In the genomic region with DNA sequence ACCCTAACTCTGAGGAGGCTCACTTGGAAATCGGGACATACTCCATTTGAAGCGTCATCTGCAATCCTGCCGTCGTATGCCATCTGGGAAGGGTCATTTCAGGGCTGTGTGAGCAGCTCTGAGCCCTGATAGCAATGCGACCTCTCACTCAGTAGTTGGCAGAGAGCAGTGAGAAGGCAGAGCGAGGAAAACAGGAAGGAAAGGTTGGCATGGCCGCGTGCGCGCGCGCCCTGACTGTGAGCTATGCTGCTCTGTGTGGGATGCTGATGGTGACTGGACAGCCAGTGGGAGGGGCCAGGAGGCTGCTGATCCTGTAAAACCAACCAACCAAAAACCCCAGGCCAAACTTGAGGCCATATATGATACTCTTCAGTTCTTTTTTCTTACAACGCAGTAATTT, we compare ENCODE assay signal across 8 mouse cellular contexts. TPM values are rescaled to one million over a fixed set of nuclear protein-coding genes. Genes with fewer than 3 reads are reported as not detected.
A peak's percentile ranks its signal among the peaks of the same experiment; 100 is the strongest.
DNase-seq lines count a peak whose midpoint lies in the region; ATAC-seq and TF ChIP-seq lines count a peak whose summit lies in the region.

No protein-coding gene starts in this region.

- 0 out of 2 replicates have a peak overlapping the region, but pooled peaks have one; percentile 27 for H3K27ac ChIP-seq in hindbrain, postnatal 0 days
- H3K27ac ChIP-seq in hindbrain, embryonic 11.5 days (ENCODE audit: low read depth, low read length) = no peak overlapping the region

- no peak overlapping the region for H3K4me2 ChIP-seq in hindbrain, postnatal 0 days (ENCODE audit: low read depth, low read length)
- no peak overlapping the region for H3K4me2 ChIP-seq in hindbrain, embryonic 11.5 days (replicated peaks; ENCODE audit: low read depth, low read length)

- 0 out of 2 replicates have a peak, but pooled peaks cover 5% of the 10 kb centered on the region for H3K4me1 ChIP-seq in hindbrain, postnatal 0 days (ENCODE audit: insufficient read depth, low read length)
- H3K4me1 ChIP-seq in hindbrain, embryonic 11.5 days (replicated peaks; ENCODE audit: control insufficient read depth, insufficient read depth, low read length) = 0 out of 2 replicates have a peak, but pooled peaks cover 2% of the 10 kb centered on the region

- H3K27me3 ChIP-seq in hindbrain, postnatal 0 days (ENCODE audit: insufficient read depth, low read length) = no peaks in the 10 kb centered on the region
- H3K27me3 ChIP-seq in hindbrain, embryonic 11.5 days (ENCODE audit: control insufficient read depth, insufficient read depth, low read length) = no peaks in the 10 kb centered on the region

- H3K36me3 ChIP-seq in hindbrain, postnatal 0 days (ENCODE audit: insufficient read depth, low read length) = no peaks in the 10 kb centered on the region
- H3K36me3 ChIP-seq in hindbrain, embryonic 11.5 days (ENCODE audit: control insufficient read depth, insufficient read depth, low read length) = no peaks in the 10 kb centered on the region

- ATAC-seq in hindbrain, postnatal 0 days = peak; percentile 40; the same call in 1 of the 2 replicates
- ATAC-seq in hindbrain, embryonic 11.5 days (ENCODE audit: low FRiP score) = no peak
- ATAC-seq in inflammation-experienced regulatory T-cells, adult 6 months = no peak

- H3K9ac ChIP-seq in hindbrain, postnatal 0 days (replicated peaks; ENCODE audit: low read length) = no peak overlapping the region
- no peak overlapping the region for H3K9ac ChIP-seq in hindbrain, embryonic 11.5 days (ENCODE audit: low read depth, low read length)

- H3K9me3 ChIP-seq in hindbrain, postnatal 0 days (ENCODE audit: low read length) = no peaks in the 10 kb centered on the region
- no peaks in the 10 kb centered on the region for H3K9me3 ChIP-seq in hindbrain, embryonic 11.5 days (ENCODE audit: control insufficient read depth, low read length)

- no peak overlapping the region for H3K4me3 ChIP-seq in hindbrain, postnatal 0 days (ENCODE audit: low read length)
- H3K4me3 ChIP-seq in hindbrain, embryonic 11.5 days (ENCODE audit: low read depth, low read length) = no peak overlapping the region

- peak; percentile 27 for DNase-seq in hindbrain, postnatal 0 days (ENCODE audit: low spot score)
- DNase-seq in hindbrain, embryonic 11.5 days (ENCODE audit: low spot score) = no peak
- DNase-seq in Muller cell, postnatal 12 days (ENCODE audit: inconsistent ontology term) = peak; percentile 92
- peak; percentile 57 to 69 for DNase-seq in cerebellum, postnatal 36 days
- DNase-seq in lung, postnatal 14 days = peak; percentile 31
- DNase-seq in right cerebral cortex, adult 18-20 months = no peak
- DNase-seq in testis, postnatal 14 days (ENCODE audit: low spot score) = no peak

- WGBS in hindbrain, postnatal 0 days = 61% methylated on average over 13 of the region's 13 CpGs
- 84% methylated on average over 13 of the region's 13 CpGs for WGBS in hindbrain, embryonic 11.5 days

- TF ChIP-seq CTCF in hindbrain, postnatal 0 days (IDR thresholded peaks at IDR 0.05; ENCODE audit: low read depth) = no peak

RNA-seq across cellular contexts. Expression of a gene that starts 46.2 kb away (rescaled TPM):
- total RNA-seq in hindbrain, postnatal 0 days (2014; rRNA removed) = 27.1 and 28.9 TPM in 2 replicates
- polyA plus RNA-seq in hindbrain, postnatal 0 days (2015; fragmentation: Nextera tagmentation; extraction: Ambion mirVana) = 9.8 and 11.3 TPM in 2 replicates
- 12.5 and 16.1 TPM in 2 replicates for polyA plus RNA-seq in hindbrain, embryonic 11.5 days (2014; fragmentation: Nextera tagmentation; extraction: Ambion mirVana)
- polyA plus RNA-seq in inflammation-experienced regulatory T-cells, adult 6 months (2017; shearing (Covaris generic)) = 10 to 100 TPM; 12.0 to 28.2 (median 22.7) TPM

Comparison
In these comparisons a context has a peak if more than half of its experiments do, and no peak if none do; other contexts are left out.
1. DNase-seq: peak in hindbrain, postnatal 0 days (single experiment), Muller cell, postnatal 12 days (single experiment), cerebellum, postnatal 36 days (2 of 2) and lung, postnatal 14 days (single experiment); none in hindbrain, embryonic 11.5 days (single experiment), right cerebral cortex, adult 18-20 months (single experiment) and testis, postnatal 14 days (single experiment).